Mouse (Mus musculus): ENCODE results near the gene Med25.
"Not testable (repeated sequence)": the region's sequence is repeated elsewhere in the genome, so short reads cannot be mapped to it uniquely, and the experiment has no call there.

The Med25 gene

DNA sequence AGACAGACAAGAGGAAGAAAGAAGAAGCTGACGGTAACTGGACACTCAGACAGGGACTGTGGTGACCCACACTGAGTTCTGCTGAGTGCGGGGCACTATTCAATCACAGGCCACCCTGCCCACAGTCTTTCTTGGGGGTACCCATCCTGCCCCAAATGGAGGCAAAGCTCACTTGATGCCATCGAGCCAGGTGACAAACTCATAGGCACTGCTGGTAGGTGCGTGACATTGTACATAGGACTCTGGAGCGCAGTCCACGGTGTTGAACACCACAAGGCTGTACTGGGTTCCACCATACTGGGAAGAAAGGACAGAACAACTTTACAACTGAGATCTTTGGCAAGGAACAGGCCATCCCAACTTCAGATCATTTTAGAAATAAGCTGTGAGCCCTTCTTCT, 901 bp downstream of the Med25 start:
- DNase-seq (ENCODE audit: low spot score), result no peak

DNA sequence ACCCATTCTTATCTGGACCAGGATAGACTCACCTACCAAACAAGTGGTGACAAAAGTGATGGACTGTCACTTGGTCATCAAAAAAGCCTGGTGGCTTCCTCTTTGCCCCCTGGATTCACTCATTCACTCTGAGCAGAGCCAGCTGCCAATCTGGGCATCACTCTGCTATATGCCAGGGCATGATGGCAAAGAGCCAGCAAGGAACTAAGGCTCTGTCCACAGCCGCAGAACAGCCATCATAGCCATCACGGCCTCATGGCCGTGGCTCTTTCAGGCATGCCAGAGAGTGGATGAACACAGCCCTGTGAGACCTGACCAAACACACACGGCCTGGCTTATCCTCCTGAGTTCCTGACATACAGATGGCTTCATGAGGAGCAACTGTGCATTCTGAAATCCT, 1.8 kb downstream of the Med25 start:
- DNase-seq (ENCODE audit: low spot score), result no peak

DNA sequence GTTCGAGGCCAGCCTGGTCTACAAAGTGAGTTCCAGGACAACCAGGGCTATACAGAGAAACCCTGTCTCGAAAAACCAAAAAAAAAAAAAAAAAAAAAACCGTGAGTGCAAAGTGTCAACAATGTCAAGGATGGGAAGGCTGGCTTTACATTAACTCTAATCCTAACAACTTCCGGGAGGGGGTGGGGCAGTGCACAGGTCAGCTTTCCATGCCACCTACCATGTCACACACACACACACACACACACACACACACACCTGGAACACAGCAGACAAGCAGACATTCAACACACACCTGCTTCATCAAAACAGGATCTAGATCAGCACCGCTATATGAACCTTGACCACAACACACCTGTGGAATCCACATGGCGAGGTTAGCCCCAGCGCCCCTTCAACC, 2.3 kb downstream of the Med25 start:
- no peak for DNase-seq (ENCODE audit: low spot score)

DNA sequence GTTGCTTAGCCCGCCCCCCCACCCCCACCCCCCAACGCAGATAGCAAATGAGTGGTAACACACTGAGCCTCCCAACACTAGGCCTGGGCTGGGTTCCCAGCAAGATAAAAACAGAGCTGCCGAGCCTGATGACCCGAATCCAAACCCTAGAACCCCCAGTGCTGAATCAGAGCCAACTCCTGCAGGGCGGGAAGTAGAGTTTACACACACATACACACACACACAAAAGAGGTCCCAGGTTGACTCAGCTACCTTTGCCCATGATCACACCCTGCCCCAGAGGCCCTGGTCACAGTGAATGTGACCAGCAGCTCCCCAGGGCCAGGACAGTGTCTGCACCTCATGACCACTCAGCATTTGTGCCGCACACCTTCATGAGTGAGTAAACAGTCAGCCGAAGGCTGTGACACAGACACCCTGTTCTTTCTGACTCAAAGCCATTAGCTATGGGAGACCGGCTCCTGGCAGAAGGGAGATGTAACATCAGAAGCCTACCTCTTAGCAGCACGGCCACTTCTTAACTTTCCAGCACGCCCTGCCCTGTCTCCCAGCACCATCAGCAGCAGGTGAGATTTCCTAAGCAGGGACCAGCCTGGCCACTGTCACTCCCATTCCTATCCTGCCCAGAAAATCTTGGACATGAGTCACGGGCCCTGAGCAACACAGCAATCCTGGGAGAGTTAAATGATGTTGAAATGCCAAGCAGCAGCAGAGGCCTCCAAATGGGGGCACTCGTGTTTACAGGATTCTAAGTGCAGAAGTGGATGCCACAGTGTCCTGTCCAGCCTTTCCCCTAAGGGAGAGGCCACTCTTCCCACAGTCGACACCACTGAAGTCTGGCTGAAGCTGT, 4.0 kb downstream of the Med25 start:
- no peak for DNase-seq (ENCODE audit: low spot score)

DNA sequence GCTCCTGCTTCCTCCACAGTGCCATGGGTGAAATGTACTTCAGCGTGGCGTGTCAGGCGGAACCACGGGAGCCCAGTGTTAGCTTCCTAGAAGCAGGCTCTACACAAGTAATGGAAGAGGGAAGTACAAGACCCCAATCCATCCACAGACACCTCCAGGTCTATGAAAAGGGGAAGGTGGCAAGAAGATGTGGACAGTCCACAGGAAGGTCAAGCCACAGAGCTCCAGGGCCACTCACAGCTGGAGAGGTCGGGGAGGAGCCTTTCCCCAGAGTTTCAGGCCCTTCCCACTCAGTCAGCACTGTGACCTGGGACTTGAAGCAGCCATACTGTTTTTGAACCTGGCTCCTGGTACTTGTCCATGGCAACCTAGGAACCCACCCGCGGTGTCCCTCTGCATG, 5.5 kb downstream of the Med25 start:
- DNase-seq (ENCODE audit: low spot score), result no peak

DNA sequence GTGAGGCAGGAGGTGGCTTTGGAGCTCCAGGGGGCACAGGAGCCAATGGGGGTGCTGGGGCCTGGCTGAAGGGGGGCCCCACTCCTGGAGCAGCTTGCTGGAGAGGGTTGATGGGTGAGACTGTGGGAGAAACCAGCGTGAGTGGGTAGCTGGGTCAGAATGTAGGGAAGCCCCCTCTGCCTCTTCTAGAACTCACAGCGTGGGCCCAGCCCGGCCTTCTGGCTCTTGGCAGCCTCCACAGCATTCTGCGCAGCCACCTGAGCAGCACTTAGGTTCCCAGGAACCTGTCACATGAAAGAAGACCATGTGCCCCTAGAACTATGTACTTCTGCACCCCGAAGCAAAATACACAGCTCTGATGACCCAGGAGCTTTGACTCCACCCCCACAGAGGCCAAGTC, 7.9 kb downstream of the Med25 start:
- no peak for DNase-seq (ENCODE audit: low spot score)

DNA sequence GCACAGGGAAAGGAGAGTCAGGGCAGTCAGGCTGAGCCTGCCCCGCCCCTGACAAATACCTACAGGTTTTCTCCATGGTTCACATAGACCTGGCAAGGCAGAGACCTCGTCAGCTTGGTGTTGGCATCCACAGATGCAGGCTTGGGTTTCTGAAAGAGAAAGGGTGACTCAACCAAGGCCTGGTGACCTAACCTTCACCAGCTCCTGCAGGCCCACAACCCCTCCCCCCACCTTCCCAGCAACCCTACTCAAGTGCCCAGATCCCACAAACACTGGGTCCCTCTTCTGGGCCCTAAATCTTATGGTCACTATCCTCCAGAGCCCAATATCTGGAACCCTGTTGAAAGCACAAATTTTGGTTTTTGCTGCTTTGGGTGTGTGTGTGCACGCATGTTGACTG, 9.5 kb downstream of the Med25 start:
- no peak for DNase-seq (ENCODE audit: low spot score)

DNA sequence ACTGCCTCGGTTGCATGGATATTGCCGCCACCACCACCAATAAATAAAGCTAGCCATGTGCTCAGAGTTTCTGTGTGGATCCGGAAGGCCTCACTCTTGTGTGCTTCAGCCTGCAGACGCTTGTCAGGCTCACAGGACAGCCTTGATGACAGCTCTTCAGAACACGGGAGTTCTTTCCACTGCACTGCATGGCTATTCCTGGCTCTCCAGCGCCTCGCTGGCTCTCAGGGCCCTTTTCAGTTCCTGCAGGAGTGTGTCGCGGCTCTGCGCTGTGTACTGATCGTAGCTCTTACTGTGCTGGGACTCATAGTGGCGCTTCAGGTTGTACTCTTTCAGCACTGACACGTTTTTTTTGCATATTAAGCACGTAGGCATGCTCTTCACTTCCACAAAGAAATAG, 14.7 kb downstream of the Med25 start:
- DNase-seq (ENCODE audit: low spot score), result no peak

DNA sequence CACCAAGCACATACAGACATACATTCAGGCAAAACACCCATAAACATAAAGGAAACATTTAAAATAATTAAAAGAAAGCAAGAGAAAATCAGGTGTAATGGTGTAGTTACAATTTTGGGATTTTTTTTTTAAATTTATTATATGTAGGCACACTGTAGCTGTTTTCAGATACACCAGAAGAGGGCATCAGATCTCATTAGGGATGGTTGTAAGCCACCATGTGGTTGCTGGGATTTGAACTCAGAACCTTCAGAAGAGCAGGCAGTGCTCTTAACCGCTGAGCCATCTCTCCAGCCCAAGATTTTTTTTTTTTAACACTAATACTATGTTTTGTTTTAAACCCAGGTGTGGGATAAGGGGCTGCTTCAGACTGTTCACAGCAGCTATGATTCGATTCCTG, 20.7 kb downstream of the Med25 start:
- not testable (repeated sequence) for DNase-seq (ENCODE audit: low spot score)

DNA sequence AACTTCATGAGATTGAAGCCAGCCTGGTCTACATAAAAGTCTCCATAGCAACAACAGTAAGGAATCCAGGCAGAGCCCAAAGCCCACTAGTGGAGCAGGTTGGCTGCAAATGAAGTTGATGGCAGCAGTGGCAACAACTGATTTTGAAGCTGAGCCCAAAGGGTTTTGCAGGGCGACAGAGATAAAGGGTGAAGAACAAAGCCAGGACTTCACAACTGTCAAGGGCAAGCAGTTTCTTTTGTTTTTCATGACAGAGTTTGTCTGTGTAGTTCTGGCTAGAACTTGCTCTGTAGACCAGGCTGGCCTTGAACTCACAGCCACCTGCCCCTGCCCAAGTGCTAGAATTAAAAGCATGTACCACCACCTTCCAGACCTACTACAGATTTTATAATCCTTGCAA, 21.3 kb downstream of the Med25 start:
- no peak for DNase-seq (ENCODE audit: low spot score)

DNA sequence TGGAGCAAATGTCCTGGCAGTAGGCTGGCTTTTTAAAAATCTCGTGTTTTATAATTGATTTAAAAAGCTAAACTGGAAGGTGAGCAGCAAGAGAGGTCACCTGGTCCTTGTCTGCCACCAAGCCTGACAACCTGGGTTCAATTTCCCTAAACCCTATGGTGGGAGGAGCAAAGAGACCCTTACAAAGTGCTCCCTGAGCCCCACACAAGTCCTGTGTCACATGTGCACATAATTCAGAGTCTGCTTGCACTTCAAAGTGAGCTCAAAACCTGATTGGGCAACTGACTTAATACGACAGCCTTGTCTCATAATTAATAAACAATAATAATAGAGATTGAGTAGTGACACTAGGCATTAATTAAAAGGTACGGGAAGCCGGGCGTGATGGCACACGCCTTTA, 21.9 kb downstream of the Med25 start:
- DNase-seq (ENCODE audit: low spot score), result no peak

DNA sequence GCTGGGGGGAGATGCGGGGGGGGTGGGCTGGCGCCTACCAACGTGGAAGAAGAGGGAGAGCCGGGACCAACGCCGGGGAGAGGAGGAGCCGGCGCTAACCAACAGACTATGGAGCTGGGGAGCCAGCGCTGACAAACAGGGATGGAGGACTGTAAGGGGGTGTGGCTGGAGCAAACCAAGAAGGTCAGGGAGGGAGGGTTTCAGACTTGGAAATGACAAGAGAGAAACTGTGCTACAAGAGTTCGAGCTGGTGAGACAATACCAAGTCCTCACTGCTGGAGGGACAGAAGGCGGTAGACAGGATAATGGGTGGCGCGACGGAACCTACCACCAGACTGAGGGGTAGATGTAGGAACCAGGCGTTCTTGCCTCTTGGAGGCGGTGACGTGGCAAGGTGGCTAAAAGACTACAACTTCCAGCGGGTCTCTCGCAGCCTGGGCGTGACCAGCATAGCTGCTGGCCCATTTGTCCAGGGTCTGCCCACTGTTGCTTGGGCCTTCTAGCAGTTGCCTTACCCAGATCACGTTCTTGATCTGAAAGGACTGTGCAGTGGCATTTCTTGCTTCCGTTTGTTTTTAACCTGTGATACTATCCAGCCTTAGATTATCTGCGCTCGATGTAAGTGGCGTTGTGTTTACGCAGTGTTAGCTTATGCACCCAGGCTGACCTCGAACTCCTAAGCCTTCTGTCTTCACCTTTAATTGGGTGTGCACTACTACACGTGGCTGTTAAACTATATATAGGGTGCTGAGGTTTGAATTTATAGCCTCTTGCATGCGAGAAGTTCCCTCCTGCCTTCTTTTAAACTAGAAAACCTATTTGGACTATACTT, 22.6 kb downstream of the Med25 start, which contains the start of gene Ptov1:
Gene Ptov1 (minus strand): TSS at position 92 of the 832 bp plus-strand sequence.
- DNase-seq (ENCODE audit: low spot score), result peak; percentile 67

DNA sequence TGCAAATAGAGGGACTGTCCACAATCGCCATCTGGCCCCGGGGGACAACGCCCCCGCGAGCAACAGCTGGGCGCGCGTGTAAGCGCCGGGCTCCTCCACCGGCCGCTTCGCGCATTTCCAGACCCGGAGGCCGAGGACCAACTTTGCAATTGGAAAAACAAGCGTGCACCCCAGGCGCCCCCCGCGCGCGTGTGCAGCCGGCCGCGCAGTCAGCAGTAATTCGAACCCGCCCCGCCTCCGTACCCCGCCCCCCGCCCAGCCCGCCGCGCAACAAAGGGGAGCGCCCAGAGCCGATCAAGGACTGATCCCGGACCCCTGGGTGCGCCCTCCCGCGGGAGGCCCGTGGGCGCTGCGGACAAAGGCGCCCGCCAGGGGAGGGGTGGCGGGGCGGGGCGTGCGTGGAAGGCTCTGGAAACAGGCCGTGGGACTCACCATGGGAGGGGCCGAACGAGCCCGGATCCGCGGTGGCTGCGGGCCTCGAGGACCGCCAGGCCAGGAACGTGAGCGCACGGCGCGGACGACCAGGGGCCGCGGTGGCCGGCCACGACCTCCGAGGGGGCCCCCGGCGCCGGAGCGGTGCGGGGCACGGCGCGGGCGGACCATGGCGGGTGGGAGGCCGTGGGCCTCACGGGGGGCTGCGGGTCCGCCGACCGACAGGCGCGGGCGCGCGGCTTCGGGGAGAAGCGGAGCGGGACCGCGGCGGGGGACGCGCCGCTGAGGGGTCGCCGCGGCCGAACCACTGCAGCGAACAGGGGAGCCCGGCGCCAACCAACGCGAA, 23.4 kb downstream of the Med25 start:
- no peak for DNase-seq (ENCODE audit: low spot score)

DNA sequence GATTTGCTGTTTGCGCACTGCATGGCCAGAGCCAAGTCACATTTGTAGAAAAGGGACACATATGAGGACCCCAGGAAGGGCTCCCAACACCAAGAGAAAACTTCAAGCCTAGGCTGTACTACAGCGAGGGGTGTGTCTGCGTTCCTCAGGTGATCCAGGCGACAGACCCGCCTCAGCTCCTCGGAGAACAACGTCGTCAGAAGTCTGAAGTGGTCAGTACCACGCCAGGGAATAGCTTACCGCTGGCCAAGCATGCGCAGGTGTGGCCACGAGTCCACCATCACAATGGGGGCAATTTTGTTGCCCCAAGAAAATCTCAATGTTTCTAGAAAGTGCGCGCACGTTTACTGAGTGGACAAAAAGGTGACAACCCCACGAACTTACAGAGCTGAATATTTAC, 24.0 kb downstream of the Med25 start:
- no peak for DNase-seq (ENCODE audit: low spot score)

DNA sequence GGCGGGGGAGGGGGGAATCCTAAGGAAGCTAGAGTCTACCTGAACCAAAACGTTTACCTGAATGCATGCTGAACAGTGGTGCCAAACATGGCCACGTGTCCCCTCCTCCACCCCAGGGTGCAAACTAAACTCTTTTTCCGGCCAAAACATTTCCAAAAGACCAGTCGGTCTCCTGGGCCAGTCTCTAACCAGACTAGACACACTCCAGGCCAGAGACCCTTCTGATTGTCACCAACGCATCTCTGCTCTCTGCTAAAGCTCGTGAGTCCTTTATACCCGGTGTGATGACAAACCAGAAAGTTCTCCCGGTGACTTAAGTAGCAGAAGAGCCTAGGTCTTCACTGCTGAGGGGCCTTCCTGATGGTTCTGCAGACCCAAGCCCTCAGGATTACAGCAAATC, 24.7 kb downstream of the Med25 start:
- no peak for DNase-seq (ENCODE audit: low spot score)

DNA sequence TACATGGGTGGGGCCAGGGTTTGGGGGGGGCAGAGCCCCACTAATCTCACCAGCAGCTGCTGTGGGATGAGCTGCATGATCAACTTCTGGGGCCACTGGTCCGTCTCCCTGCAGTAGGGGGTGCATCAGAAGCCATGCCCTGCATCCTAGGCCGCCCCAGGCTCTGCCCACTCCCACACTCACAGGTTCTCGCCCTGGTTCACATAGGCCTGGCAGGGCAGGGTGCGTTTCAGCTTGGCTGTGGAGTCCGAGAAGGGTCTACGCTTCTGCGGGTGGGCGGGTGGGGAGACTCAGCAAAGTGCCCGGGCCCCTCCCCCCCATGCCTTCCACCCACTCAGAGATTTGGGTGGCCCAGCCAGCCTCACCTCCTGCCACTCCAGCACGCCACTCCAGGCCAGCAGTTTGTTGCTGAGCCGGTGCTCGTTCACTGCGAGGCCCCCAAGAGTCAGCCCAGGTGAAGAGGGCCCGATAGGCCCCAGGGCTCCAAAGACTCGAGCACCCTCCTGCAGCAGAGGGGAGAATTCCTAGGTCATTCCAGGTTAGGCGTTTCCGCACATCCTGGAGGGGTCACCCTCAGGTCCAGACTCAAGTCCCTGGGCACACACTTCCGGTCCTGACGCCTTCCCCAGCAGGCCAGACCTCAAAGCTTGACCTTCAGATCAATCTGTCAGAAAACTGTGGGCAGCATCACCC, 25.4 kb downstream of the Med25 start:
- no peak for DNase-seq (ENCODE audit: low spot score)

DNA sequence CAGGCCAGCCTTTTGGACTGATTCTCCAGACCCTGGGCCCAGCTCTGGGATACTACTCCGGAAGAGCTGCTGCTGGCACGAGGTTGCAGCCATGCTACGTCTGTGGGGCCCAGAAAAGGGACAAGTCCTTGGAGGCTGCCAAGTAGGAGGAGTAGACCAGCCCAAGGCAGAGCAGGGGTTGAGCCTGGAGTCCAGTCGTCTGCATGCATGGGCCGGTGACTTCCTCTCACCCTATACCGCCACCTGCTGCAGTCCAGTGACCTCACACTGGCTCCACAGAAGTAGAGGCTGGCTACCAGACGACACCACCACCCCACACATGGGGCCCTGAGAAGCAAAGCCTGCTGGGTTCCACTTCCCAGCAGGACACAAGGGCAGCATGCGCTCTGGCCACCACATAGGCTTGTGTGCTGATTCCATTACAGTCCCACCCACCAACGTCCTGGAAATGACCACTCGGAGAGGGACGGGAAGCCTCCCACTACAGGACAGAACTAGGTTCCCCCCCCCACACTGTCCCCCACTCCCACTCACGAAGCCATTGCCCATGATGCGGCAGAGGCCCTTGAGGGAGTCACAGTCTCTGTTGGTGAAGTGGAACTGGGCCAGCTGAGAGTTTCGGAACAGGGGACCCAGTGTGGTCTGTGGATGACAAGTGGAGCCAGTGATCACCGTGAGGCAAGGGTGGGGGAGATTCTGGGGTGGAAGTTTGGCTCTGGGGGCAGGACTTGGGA, 26.1 kb downstream of the Med25 start:
- no peak for DNase-seq (ENCODE audit: low spot score)

DNA sequence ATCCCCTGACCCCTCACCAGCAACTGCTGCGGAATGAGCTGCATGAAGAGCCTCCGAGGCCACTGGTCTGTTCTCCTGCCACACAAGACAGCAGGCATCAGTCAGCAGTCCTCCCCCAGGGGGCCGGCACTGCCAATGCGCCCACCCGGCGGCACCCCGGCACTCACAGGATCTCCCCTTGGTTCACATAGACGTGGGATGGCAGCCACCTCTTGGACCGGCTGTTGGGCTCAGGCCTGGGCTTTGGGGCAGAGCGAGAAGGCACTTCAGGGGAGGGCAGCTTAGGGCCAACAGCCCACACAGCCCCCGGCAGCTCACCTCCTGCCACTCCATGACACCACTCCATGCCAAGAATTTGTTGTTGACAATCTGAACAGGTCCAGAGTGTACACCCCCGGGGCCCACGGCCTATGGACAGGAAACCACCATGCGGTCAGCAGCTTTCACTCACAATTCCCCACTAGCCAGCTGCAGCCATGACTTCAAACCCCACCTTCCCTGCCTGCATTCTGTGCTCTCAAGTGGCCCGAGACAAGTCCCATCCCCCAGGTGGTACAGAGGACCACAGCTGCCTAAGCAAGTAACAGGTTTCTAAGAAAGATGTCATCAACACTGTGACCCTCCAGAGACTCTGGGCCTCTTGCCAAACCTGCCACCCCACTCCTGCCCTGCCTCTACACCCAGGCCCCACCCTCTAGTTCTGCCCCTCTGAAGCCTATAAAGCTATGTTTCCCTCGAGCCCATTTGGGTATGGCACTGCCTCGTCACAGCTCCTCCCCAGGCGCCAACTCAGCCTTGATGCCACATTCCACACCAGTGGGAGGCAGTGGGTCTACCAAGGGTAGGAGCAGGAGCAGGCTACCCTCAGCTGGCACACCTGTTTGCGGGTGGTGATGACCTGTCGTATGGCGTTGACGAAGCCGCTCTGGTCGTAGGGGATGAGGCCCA, 27.6 kb downstream of the Med25 start:
- DNase-seq (ENCODE audit: low spot score), result no peak

DNA sequence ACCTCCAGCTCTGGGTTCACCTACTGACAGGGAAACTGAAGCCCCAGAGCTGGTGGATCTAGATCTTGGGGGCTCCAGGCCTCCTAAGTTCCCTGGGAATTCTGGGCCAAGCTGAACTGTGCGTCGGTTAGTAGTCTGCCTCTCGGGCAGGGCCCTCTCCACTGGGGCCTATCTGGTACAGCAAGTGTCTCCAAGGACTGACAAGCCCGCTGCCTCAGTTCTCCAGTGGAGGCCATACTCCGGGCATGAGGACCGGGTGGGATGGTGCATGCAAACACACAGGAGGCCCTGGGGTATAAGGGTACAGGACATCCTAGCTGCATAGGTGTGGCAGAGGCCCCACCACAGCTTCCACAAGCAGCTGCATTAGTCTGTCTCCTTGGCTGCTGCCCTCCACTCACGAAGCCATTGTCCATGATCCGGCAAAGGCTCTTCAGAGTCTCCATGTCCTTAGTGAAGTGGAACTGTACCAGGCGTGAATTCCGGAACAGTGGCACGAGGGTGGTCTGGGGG, 28.5 kb downstream of the Med25 start:
- DNase-seq (ENCODE audit: low spot score), result no peak

DNA sequence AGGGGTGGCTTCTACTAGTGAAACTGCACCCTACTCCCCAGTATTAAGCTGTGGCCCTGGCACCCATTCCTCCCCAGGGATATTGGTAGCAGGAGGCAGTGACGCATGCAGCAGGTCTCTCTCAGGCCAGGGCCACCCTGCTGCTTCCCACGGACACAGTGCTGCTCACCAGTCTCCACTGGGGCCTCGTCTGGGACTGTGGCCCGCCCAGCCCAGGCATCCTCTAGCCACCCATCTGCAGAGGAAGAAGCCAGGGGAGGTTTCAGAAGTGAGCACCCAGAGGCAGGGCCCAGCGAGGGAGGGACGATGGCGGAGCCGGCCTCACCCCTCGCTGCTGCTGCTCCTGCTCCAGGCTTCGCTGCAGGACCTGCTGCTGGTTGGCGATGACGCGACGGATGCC, 29.3 kb downstream of the Med25 start:
- DNase-seq (ENCODE audit: low spot score), result no peak

All from ovary, postnatal 10 days (tissue).